Mouse (Mus musculus) spleen, postnatal 10 days (tissue): ENCODE measurements at regions not wholly inside any gene's neighbourhood (a gene's known extent, or its start where the extent isn't known, plus 50 kb on each side); places are given as distances from the start of the nearest gene placed in this dataset.
"Not testable (repeated sequence)": the region's sequence is repeated elsewhere in the genome, so short reads cannot be mapped to it uniquely, and the experiment has no call there.

Experiments used
- DNase-seq, 2 experiments: peaks; one replicate each; pipeline ENCODE4 v3.0.0; 2021 to 2022; ENCODE audit warnings: low spot score in 2 of 2

DNA sequence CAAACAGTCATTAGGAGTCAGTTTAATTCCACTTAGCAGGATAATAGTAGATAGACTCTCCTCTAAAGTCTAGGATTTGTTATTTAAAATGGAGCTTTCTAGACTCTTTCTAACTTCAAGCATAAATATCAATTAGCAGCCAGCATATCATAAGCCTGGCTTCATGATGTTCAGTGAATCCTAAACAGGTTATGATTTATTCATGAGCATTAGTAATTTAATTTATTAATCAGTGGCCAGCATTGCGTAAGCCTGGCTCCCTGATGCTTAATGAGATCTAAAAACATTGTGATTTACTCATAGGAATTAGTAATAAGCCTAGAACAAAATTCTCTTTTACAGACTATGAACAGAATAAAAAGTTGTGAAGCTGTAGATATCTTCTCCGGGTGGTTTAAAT is 64.6 kb upstream of the Rmdn2 start:
- no peak for DNase-seq

DNA sequence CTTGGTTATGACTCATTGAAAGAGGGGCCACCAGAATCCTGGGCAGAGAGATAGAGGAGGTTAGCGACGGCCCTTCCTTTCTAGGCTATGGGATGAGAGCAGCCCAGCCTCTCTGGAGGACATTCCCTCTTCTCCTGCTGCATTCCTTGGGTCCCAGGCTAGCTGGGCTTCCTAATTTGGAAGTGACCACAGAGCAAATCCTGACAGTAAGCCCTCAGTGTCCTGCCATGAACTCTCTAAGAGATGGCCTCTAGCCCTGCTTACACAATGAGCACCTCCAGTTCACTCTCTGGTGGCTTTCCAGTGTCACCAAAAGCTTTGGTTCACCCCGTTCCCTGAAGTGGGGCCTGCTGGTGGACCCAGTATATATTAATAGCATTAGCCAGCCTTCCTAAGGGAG is 64.1 kb upstream of the Rmdn2 start:
- no peak for DNase-seq

DNA sequence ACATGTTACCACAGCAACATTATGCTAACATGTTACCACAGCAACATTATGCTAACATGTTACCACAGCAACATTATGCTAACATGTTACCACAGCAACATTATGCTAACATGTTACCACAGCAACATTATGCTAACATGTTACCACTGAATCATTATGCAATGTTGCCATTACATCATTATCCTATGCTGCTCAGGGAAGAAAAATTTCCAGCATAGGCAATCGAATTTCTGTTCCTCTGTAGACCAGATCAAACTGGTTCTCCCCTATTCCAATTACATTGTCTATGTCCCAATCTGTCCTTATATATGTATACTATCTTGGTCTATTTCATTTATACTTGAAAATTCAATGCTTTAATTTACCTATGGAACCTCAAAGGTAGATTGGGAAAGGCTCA is 61.3 kb upstream of the Rmdn2 start:
- DNase-seq = not testable (repeated sequence)

DNA sequence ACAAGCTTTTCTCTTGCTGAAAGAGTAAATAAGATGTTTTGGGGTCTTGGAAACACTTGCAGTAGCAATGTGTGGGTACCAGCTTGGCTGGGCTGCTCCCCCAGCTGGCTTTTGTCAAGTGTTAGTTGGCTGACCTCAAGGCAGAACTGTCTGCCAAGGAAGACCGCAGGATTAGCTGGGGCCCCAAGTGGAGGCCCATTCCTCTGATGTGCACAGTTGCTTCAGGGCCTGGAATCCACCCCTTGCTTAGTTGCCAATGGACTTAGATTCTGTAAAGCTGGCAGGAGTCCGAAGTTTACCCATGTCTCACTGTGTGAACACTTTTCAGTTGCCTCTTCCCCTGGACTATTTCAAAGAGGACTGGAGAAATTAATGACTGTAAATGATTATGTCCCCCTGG is 57.8 kb upstream of the Rmdn2 start:
- DNase-seq = no peak

GRCm38 (mm10) chr17:79555593-79555992 is 56.1 kb upstream of the Rmdn2 start:
- no peak for DNase-seq
